Mouse (Mus musculus): ENCODE measurements around the gene Nrxn3.

- TF ChIP-seq POLR2A (IDR thresholded peaks at IDR 0.05; ENCODE audit: control insufficient read depth, low read depth, low read length): no peak
- no peak for TF ChIP-seq CTCF (IDR thresholded peaks at IDR 0.05; ENCODE audit: control insufficient read depth, insufficient read depth, insufficient replicate concordance, low read depth, low read length)
These were observed 1615.5 kb downstream of the Nrxn3 start for GRCm38 (mm10) chr12:90338229-90338557.
